Mouse (Mus musculus): Measurements from ENCODE around the gene Exoc3l4. TPM values are rescaled to one million over a fixed set of nuclear protein-coding genes. Genes with fewer than 3 reads are reported as not detected.
A peak's percentile ranks its signal among the peaks of the same experiment; 100 is the strongest.

The Exoc3l4 gene
- polyA plus RNA-seq, 1 experiment = 6.1 TPM

- no peak overlapping the region for H3K27ac ChIP-seq (ENCODE audit: insufficient read depth, low read length)
- H3K4me3 ChIP-seq (ENCODE audit: low read depth, low read length) = peak overlapping the region; percentile 19
- H3K9ac ChIP-seq (ENCODE audit: low read depth, poor library complexity, severe bottlenecking) = peak overlapping the region; percentile 26; the same call in 1 of the 2 replicates
- no peaks in the 10 kb centered on the region for H3K9me3 ChIP-seq (replicated peaks; ENCODE audit: control insufficient read depth, insufficient read depth, low read length, poor library complexity, severe bottlenecking)
- TF ChIP-seq CTCF (IDR thresholded peaks at IDR 0.05; ENCODE audit: low read depth, low read length) = no peak
- no peaks in the 10 kb centered on the region for H3K36me3 ChIP-seq (ENCODE audit: control insufficient read depth, insufficient read depth, low read length, poor library complexity, severe bottlenecking)
- H3K27me3 ChIP-seq (ENCODE audit: control insufficient read depth, insufficient read depth, low read length, poor library complexity, severe bottlenecking) = no peaks in the 10 kb centered on the region
- H3K4me1 ChIP-seq (ENCODE audit: control insufficient read depth, insufficient read depth, low read length) = peaks cover 2% of the 10 kb centered on the region
Measured at GRCm38 (mm10) chr12:111375559-111375958, 41.3 kb upstream of the Exoc3l4 start.

DNA sequence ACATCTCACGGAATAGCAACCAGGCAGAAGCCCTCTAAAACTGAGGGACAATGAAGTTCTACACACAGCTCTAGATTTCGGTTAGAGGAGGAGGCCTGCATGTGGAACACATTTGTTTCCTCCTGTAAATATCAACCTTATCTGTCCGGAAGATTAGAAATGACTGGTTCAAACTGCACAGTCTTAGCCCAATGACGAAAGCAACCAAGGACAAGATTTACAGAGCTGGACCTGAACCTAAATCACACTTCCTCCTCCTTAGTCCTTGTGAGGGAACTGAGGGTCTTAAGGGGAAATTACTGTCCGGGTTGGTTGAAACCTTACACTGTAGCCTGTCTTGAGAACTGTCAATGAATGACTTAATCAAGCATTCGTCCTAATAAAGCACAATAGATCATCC, 40.8 kb upstream of the Exoc3l4 start:
- no peak for TF ChIP-seq POLR2A (IDR thresholded peaks at IDR 0.05; ENCODE audit: insufficient read depth, low read length)
- no peak for TF ChIP-seq EP300 (IDR thresholded peaks at IDR 0.05; ENCODE audit: insufficient read depth, low read depth, low read length)
- TF ChIP-seq CTCF (IDR thresholded peaks at IDR 0.05; ENCODE audit: low read depth, low read length) = no peak
- no peaks in the 10 kb centered on the region for H3K9me3 ChIP-seq (replicated peaks; ENCODE audit: control insufficient read depth, insufficient read depth, low read length, poor library complexity, severe bottlenecking)
- H3K4me3 ChIP-seq (ENCODE audit: low read depth, low read length) = peak overlapping the region; percentile 19
- peaks cover 2% of the 10 kb centered on the region for H3K4me1 ChIP-seq (ENCODE audit: control insufficient read depth, insufficient read depth, low read length)
- no peaks in the 10 kb centered on the region for H3K27me3 ChIP-seq (ENCODE audit: control insufficient read depth, insufficient read depth, low read length, poor library complexity, severe bottlenecking)
- H3K9ac ChIP-seq (ENCODE audit: low read depth, poor library complexity, severe bottlenecking) = peak overlapping the region; percentile 96
- H3K36me3 ChIP-seq (ENCODE audit: control insufficient read depth, insufficient read depth, low read length, poor library complexity, severe bottlenecking) = no peaks in the 10 kb centered on the region
- H3K27ac ChIP-seq (ENCODE audit: insufficient read depth, low read length) = no peak overlapping the region

DNA sequence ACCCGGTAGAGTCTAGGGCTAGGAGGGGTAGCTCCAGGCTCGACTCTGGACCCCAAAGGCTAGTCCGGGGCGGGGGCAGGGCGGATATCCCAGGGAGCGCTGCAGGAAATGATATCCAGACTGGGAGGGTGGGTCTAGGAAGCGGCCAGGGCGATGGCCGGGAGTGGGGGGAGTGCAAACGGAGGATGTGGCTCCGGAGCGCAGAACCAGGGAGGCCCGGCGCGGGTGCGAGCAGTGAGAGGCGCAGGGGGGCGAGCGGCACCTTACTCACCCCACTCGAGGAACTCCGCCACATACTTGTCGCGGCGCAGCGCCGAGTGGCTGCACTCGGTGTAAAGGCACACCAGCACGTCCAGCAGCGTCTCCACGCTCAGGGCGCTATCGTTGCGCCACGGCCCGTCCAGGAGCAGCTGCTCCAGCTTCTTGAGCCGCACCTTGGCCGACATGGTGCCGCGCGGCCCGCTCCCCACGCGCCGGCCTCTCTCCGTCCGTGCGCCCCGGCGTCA, 39.9 kb upstream of the Exoc3l4 start:
- no peaks in the 10 kb centered on the region for H3K27me3 ChIP-seq (ENCODE audit: control insufficient read depth, insufficient read depth, low read length, poor library complexity, severe bottlenecking)
- peak overlapping the region; percentile 96 for H3K9ac ChIP-seq (ENCODE audit: low read depth, poor library complexity, severe bottlenecking)
- H3K4me3 ChIP-seq (ENCODE audit: low read depth, low read length) = peak overlapping the region; percentile 98
- no peaks in the 10 kb centered on the region for H3K9me3 ChIP-seq (replicated peaks; ENCODE audit: control insufficient read depth, insufficient read depth, low read length, poor library complexity, severe bottlenecking)
- TF ChIP-seq POLR2A (IDR thresholded peaks at IDR 0.05; ENCODE audit: insufficient read depth, low read length) (no peak), CTCF (IDR thresholded peaks at IDR 0.05; ENCODE audit: low read depth, low read length) (no peak), EP300 (IDR thresholded peaks at IDR 0.05; ENCODE audit: insufficient read depth, low read depth, low read length) (no peak)
- peaks cover 2% of the 10 kb centered on the region for H3K4me1 ChIP-seq (ENCODE audit: control insufficient read depth, insufficient read depth, low read length)
- no peak overlapping the region for H3K27ac ChIP-seq (ENCODE audit: insufficient read depth, low read length)
- H3K36me3 ChIP-seq (ENCODE audit: control insufficient read depth, insufficient read depth, low read length, poor library complexity, severe bottlenecking) = no peaks in the 10 kb centered on the region

- Histone ChIP-seq H3K9me3 (replicated peaks; ENCODE audit: control insufficient read depth, insufficient read depth, low read length, poor library complexity, severe bottlenecking) (no peaks in the 10 kb centered on the region), H3K27ac (ENCODE audit: insufficient read depth, low read length) (peak within 1 kb of the TSS; percentile 64), H3K4me1 (ENCODE audit: control insufficient read depth, insufficient read depth, low read length) (peaks cover 2% of the 10 kb centered on the region), H3K9ac (ENCODE audit: low read depth, poor library complexity, severe bottlenecking) (peak within 1 kb of the TSS; percentile 96), H3K27me3 (ENCODE audit: control insufficient read depth, insufficient read depth, low read length, poor library complexity, severe bottlenecking) (no peaks in the 10 kb centered on the region), H3K4me3 (ENCODE audit: low read depth, low read length) (peak within 1 kb of the TSS; percentile 98), H3K36me3 (ENCODE audit: control insufficient read depth, insufficient read depth, low read length, poor library complexity, severe bottlenecking) (no peaks in the 10 kb centered on the region)
- TF ChIP-seq POLR2A (IDR thresholded peaks at IDR 0.05; ENCODE audit: insufficient read depth, low read length) (peak; percentile 52), CTCF (IDR thresholded peaks at IDR 0.05; ENCODE audit: low read depth, low read length) (no peak), EP300 (IDR thresholded peaks at IDR 0.05; ENCODE audit: insufficient read depth, low read depth, low read length) (0 out of 2 replicates have a peak, but pooled peaks have one; percentile 36)
Measured at GRCm38 (mm10) chr12:111377376-111377973, 39.3 kb upstream of the Exoc3l4 start, which contains the start of gene Cdc42bpb. Gene Cdc42bpb (minus strand): TSS chr12:111377718.

GRCm38 (mm10) chr12:111377986-111378490, 38.8 kb upstream of the Exoc3l4 start:
- H3K4me1 ChIP-seq (ENCODE audit: control insufficient read depth, insufficient read depth, low read length) = peaks cover 2% of the 10 kb centered on the region
- H3K9me3 ChIP-seq (replicated peaks; ENCODE audit: control insufficient read depth, insufficient read depth, low read length, poor library complexity, severe bottlenecking) = no peaks in the 10 kb centered on the region
- no peak for TF ChIP-seq POLR2A (IDR thresholded peaks at IDR 0.05; ENCODE audit: insufficient read depth, low read length)
- TF ChIP-seq EP300 (IDR thresholded peaks at IDR 0.05; ENCODE audit: insufficient read depth, low read depth, low read length) = no peak
- TF ChIP-seq CTCF (IDR thresholded peaks at IDR 0.05; ENCODE audit: low read depth, low read length) = no peak
- peak overlapping the region; percentile 95 for H3K4me3 ChIP-seq (ENCODE audit: low read depth, low read length)
- H3K36me3 ChIP-seq (ENCODE audit: control insufficient read depth, insufficient read depth, low read length, poor library complexity, severe bottlenecking) = no peaks in the 10 kb centered on the region
- H3K27ac ChIP-seq (ENCODE audit: insufficient read depth, low read length) = peak overlapping the region; percentile 64
- H3K9ac ChIP-seq (ENCODE audit: low read depth, poor library complexity, severe bottlenecking) = peak overlapping the region; percentile 96
- H3K27me3 ChIP-seq (ENCODE audit: control insufficient read depth, insufficient read depth, low read length, poor library complexity, severe bottlenecking) = no peaks in the 10 kb centered on the region

DNA sequence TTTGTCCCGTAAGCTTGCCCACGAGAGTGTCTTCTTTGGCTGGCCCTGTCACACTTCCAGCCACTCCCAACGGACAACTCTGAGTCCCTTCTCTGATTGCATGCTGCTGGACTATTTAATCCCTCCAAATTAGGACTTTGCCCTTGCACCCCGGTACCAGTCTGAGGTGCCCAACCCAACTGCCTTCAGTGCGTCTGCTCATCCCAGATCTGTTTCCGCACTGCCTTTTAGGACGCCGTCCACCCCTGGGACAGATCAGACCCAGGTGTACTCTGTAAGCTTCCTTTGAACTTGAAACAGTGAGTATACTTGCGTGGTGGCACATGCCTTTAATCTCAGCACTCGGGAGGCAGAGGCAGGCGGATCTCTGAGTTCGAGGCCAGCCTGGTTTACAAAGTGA, 38.0 kb upstream of the Exoc3l4 start:
- H3K27ac ChIP-seq (ENCODE audit: insufficient read depth, low read length) = no peak overlapping the region
- peak overlapping the region; percentile 13; the same call in 1 of the 2 replicates for H3K4me3 ChIP-seq (ENCODE audit: low read depth, low read length)
- H3K4me1 ChIP-seq (ENCODE audit: control insufficient read depth, insufficient read depth, low read length) = peaks cover 2% of the 10 kb centered on the region
- H3K27me3 ChIP-seq (ENCODE audit: control insufficient read depth, insufficient read depth, low read length, poor library complexity, severe bottlenecking) = no peaks in the 10 kb centered on the region
- TF ChIP-seq EP300 (IDR thresholded peaks at IDR 0.05; ENCODE audit: insufficient read depth, low read depth, low read length) (no peak), POLR2A (IDR thresholded peaks at IDR 0.05; ENCODE audit: insufficient read depth, low read length) (no peak), CTCF (IDR thresholded peaks at IDR 0.05; ENCODE audit: low read depth, low read length) (no peak)
- peak overlapping the region; percentile 96 for H3K9ac ChIP-seq (ENCODE audit: low read depth, poor library complexity, severe bottlenecking)
- H3K36me3 ChIP-seq (ENCODE audit: control insufficient read depth, insufficient read depth, low read length, poor library complexity, severe bottlenecking) = no peaks in the 10 kb centered on the region
- H3K9me3 ChIP-seq (replicated peaks; ENCODE audit: control insufficient read depth, insufficient read depth, low read length, poor library complexity, severe bottlenecking) = no peaks in the 10 kb centered on the region
